ENCODE assay signal across 30 mouse cellular contexts in genomic region chr9:22076223-22076622, GRCm38 (mm10). TPM values are rescaled to one million over a fixed set of nuclear protein-coding genes. Genes with fewer than 3 reads are reported as not detected.
A peak's percentile ranks its signal among the peaks of the same experiment; 100 is the strongest.
DNase-seq lines count a peak whose midpoint lies in the region; ATAC-seq and TF ChIP-seq lines count a peak whose summit lies in the region.
"Had no signal": no experiment of that assay in that cellular context is flagged by ENCODE, and none has a peak within 500 bp of the region (broad histone marks: within the 10 kb centered on the region; RNA-seq: fewer than 3 reads in every experiment).

No protein-coding gene starts in this region.

- no peak overlapping the region for H3K27ac ChIP-seq in cerebellum, adult 2 months (ENCODE audit: insufficient read depth, low read length)
- H3K27ac ChIP-seq in heart, embryonic 10.5 days, result no peak overlapping the region
- H3K27ac ChIP-seq: gastrocnemius, adult 2 months; heart, embryonic 13.5 days; intestine, embryonic 15.5 days had no signal

- DNase-seq in cerebellum, adult 11 months, result peak; percentile 14
- no peak for DNase-seq in cerebellum, adult 2 months
- peak; percentile 82 for DNase-seq in heart, adult 11 months
- DNase-seq in heart, embryonic 10.5 days (ENCODE audit: low spot score), result no peak
- DNase-seq in ES-CJ7 (ENCODE audit: low read depth, low spot score) (peak; percentile 56), ZHBTc4 (ENCODE audit: low read depth, low spot score) (peak; percentile 49)
- DNase-seq in ovary, postnatal 14 days (ENCODE audit: low spot score), result no peak
- DNase-seq: adrenal gland, postnatal 10 days; adrenal gland, postnatal 36 days; cerebellum, adult 18-20 months; cerebellum, postnatal 14 days; forebrain, postnatal 0 days; gastrocnemius, adult 2 months; gastrocnemius, postnatal 14 days; heart, adult 18-20 months; heart, postnatal 14 days; heart, postnatal 4 days; kidney, adult 11 months; kidney, adult 8-10 months had no signal

- no peak for ATAC-seq in erythroid progenitor cell, adult 5-6 weeks (replicated peaks; ENCODE audit: low FRiP score, poor library complexity, severe bottlenecking)
- ATAC-seq: forebrain, embryonic 14.5 days; forebrain, postnatal 0 days; hindbrain, embryonic 16.5 days; intestine, embryonic 15.5 days; Patski had no signal

- no peaks in the 10 kb centered on the region for H3K27me3 ChIP-seq in cerebellum, adult 2 months (ENCODE audit: control insufficient read depth, insufficient read depth, low read length)
- H3K27me3 ChIP-seq in heart, embryonic 10.5 days (ENCODE audit: insufficient read depth, poor library complexity, severe bottlenecking), result no peaks in the 10 kb centered on the region
- H3K27me3 ChIP-seq: heart, embryonic 13.5 days; intestine, embryonic 15.5 days; Patski had no signal

- H3K4me3 ChIP-seq in cerebellum, adult 2 months (replicated peaks; ENCODE audit: insufficient read depth, low read depth, low read length), result no peak overlapping the region
- no peak overlapping the region for H3K4me3 ChIP-seq in heart, embryonic 10.5 days
- H3K4me3 ChIP-seq: gastrocnemius, adult 2 months; heart, embryonic 13.5 days; intestine, embryonic 15.5 days had no signal

- TF ChIP-seq POLR2A in cerebellum, adult 2 months (IDR thresholded peaks at IDR 0.05; ENCODE audit: borderline replicate concordance, insufficient read depth, low read length), result no peak

- WGBS in cerebellum, adult 2 months, result 93% methylated on average over 23 of the region's 23 CpGs
- 94% methylated on average over 23 of the region's 23 CpGs for WGBS in heart, embryonic 10.5 days

- no peaks in the 10 kb centered on the region for H3K9me3 ChIP-seq in heart, embryonic 10.5 days
- H3K9me3 ChIP-seq: G1E; heart, embryonic 13.5 days; intestine, embryonic 15.5 days had no signal

- H3K36me3 ChIP-seq in heart, embryonic 10.5 days, result peaks cover 64% of the 10 kb centered on the region

- no peaks in the 10 kb centered on the region for H3K4me1 ChIP-seq in cerebellum, adult 2 months (ENCODE audit: control insufficient read depth, insufficient read depth, low read length)
- H3K4me1 ChIP-seq in heart, embryonic 10.5 days, result 0 out of 2 replicates have a peak, but pooled peaks cover 5% of the 10 kb centered on the region
- H3K4me1 ChIP-seq: heart, embryonic 13.5 days; intestine, embryonic 15.5 days had no signal

- no peak for TF ChIP-seq CTCF in cerebellum, adult 2 months (IDR thresholded peaks at IDR 0.05; ENCODE audit: borderline replicate concordance, insufficient read depth, low read depth, low read length)

RNA-seq across cellular contexts. Expression of gene Zfp653, which starts 5.0 kb away (rescaled TPM):
- 45.4 and 48.3 TPM in 2 replicates for polyA plus RNA-seq in cerebellum, adult 2 months (2012; rRNA removed)
- polyA plus RNA-seq in heart, embryonic 10.5 days (2016; fragmentation: Nextera tagmentation; extraction: Ambion mirVana), result 9.6 and 10.8 TPM in 2 replicates
- total RNA-seq in erythroid progenitor cell, adult 5-6 weeks (2015; ENCODE audit: low replicate concordance), result 2.1 and 6.1 TPM in 2 replicates
- total RNA-seq in erythroid progenitor cell, adult 5-6 weeks (2017; ENCODE audit: low replicate concordance), result 6.0 and 11.2 TPM in 2 replicates

RNA-seq across cellular contexts. Expression of gene Gm49318, which starts 5.2 kb away (rescaled TPM):
- polyA plus RNA-seq in cerebellum, adult 2 months (2012; rRNA removed), result not detected in 2 replicates
- not detected in 2 replicates for polyA plus RNA-seq in heart, embryonic 10.5 days (2016; fragmentation: Nextera tagmentation; extraction: Ambion mirVana)
- total RNA-seq in erythroid progenitor cell, adult 5-6 weeks (2015; ENCODE audit: low replicate concordance), result not detected in 2 replicates
- not detected in 2 replicates for total RNA-seq in erythroid progenitor cell, adult 5-6 weeks (2017; ENCODE audit: low replicate concordance)
- total RNA-seq: adrenal gland, postnatal 10 days; forebrain, postnatal 0 days; G1E; gastrocnemius, adult 2 months; gastrocnemius, postnatal 14 days; heart, postnatal 14 days had no signal
- polyA plus RNA-seq: embryonic facial prominence, embryonic 11.5 days; embryonic facial prominence, embryonic 14.5 days; forebrain, embryonic 11.5 days; forebrain, embryonic 14.5 days; forebrain, postnatal 0 days; G1E; heart, embryonic 13.5 days; heart, embryonic 16.5 days; hindbrain, embryonic 16.5 days; intestine, embryonic 15.5 days; Patski had no signal

RNA-seq across cellular contexts. Expression of gene Ecsit, which starts 9.0 kb away (rescaled TPM):
- polyA plus RNA-seq in cerebellum, adult 2 months (2012; rRNA removed), result 85.2 and 90.2 TPM in 2 replicates
- 58.4 and 65.6 TPM in 2 replicates for polyA plus RNA-seq in heart, embryonic 10.5 days (2016; fragmentation: Nextera tagmentation; extraction: Ambion mirVana)
- total RNA-seq in erythroid progenitor cell, adult 5-6 weeks (2015; ENCODE audit: low replicate concordance), result 3.4 TPM in 1 of 2 replicates, not detected in the other
- total RNA-seq in erythroid progenitor cell, adult 5-6 weeks (2017; ENCODE audit: low replicate concordance), result 2.0 and 4.9 TPM in 2 replicates

RNA-seq across cellular contexts. Expression of gene Cnn1, which starts 22.8 kb away (rescaled TPM):
- polyA plus RNA-seq in cerebellum, adult 2 months (2012; rRNA removed), result 1.6 and 1.8 TPM in 2 replicates
- polyA plus RNA-seq in heart, embryonic 10.5 days (2016; fragmentation: Nextera tagmentation; extraction: Ambion mirVana), result 246 and 375 TPM in 2 replicates
- total RNA-seq in erythroid progenitor cell, adult 5-6 weeks (2015; ENCODE audit: low replicate concordance), result not detected in 2 replicates
- total RNA-seq in erythroid progenitor cell, adult 5-6 weeks (2017; ENCODE audit: low replicate concordance), result not detected in 2 replicates
- polyA plus RNA-seq: G1E had no signal

RNA-seq across cellular contexts. Expression of gene Elavl3, which starts 24.4 kb away (rescaled TPM):
- 165 and 169 TPM in 2 replicates for polyA plus RNA-seq in cerebellum, adult 2 months (2012; rRNA removed)
- 0.15 and 0.29 TPM in 2 replicates for polyA plus RNA-seq in heart, embryonic 10.5 days (2016; fragmentation: Nextera tagmentation; extraction: Ambion mirVana)
- not detected in 2 replicates for total RNA-seq in erythroid progenitor cell, adult 5-6 weeks (2015; ENCODE audit: low replicate concordance)
- total RNA-seq in erythroid progenitor cell, adult 5-6 weeks (2017; ENCODE audit: low replicate concordance), result not detected in 2 replicates
- total RNA-seq: gastrocnemius, adult 2 months had no signal

Comparison
In these comparisons a context has a peak if more than half of its experiments do, and no peak if none do; other contexts are left out.
1. DNase-seq: peak in cerebellum, adult 11 months (single experiment), heart, adult 11 months (single experiment), ES-CJ7 (single experiment) and ZHBTc4 (single experiment); none in cerebellum, adult 2 months (0 of 2), heart, embryonic 10.5 days (single experiment) and ovary, postnatal 14 days (single experiment).